Mouse (Mus musculus) small intestine, adult 2 months (tissue): ENCODE results near the gene Cadm4. TPM values are rescaled to one million over a fixed set of nuclear protein-coding genes. Genes with fewer than 3 reads are reported as not detected.

Experiments
- H3K27ac ChIP-seq: fragments of 200-500 bp; 2 replicates; pipeline ENCODE4 v1.5.1; 2012; ENCODE audit warnings: low read depth, low read length, control low read depth, inconsistent platforms; ENCODE audit not compliant: insufficient read depth
- H3K27me3 ChIP-seq: fragments of 200-500 bp; 2 replicates; pipeline ENCODE4 v1.6.1; 2012; ENCODE audit warnings: mild to moderate bottlenecking, moderate library complexity, low read length, inconsistent platforms; ENCODE audit not compliant: control insufficient read depth, insufficient read depth
- H3K36me3 ChIP-seq: fragments of 200-500 bp; 2 replicates; pipeline ENCODE4 v1.6.1; 2012; ENCODE audit warnings: mild to moderate bottlenecking, low read length, control low read depth, inconsistent platforms; ENCODE audit not compliant: control insufficient read depth, insufficient read depth
- H3K4me1 ChIP-seq: fragments of 200-500 bp; 2 replicates; pipeline ENCODE4 v1.6.1; 2012; ENCODE audit warnings: low read length, inconsistent platforms, mixed read lengths; ENCODE audit not compliant: control insufficient read depth, insufficient read depth, insufficient read length
- H3K4me3 ChIP-seq: fragments of 200-500 bp; 2 replicates; pipeline ENCODE4 v1.5.1; 2012; ENCODE audit warnings: low read depth, mild to moderate bottlenecking, control low read depth, inconsistent platforms, low read length, moderate library complexity
- CTCF ChIP-seq: fragments of 200-500 bp; IDR thresholded peaks from 2 replicates; pipeline ENCODE4 v1.5.1; 2012; ENCODE audit warnings: low read depth, mild to moderate bottlenecking, control low read depth, inconsistent platforms, low read length, moderate library complexity, mixed read lengths; ENCODE audit not compliant: insufficient replicate concordance, insufficient read length; ENCODE audit errors: extremely low read depth
- POLR2A ChIP-seq: fragments of 200-500 bp; IDR thresholded peaks from 2 replicates; pipeline ENCODE4 v1.6.1; 2012; ENCODE audit warnings: low read depth, mild to moderate bottlenecking, control low read depth, inconsistent platforms, low read length, moderate library complexity
- WGBS: fragments of 180-500 bp; shearing (Covaris S2); methylation state at CpG from one replicate; pipeline ENCODE4 v1.1.7; 2018; 5-methylcytosine and 5-hydroxymethylcytosine counted together
- polyA plus RNA-seq: library from polyadenylated mRNA; depleted of rRNA; stranded (reverse); fragments of >200 nt; gene quantifications from 2 replicates; pipeline ENCODE4 v1.2.3, GENCODE M21; 2012

Gene Cadm4
- polyA plus RNA-seq, 1 experiment: 2.9 TPM

DNA sequence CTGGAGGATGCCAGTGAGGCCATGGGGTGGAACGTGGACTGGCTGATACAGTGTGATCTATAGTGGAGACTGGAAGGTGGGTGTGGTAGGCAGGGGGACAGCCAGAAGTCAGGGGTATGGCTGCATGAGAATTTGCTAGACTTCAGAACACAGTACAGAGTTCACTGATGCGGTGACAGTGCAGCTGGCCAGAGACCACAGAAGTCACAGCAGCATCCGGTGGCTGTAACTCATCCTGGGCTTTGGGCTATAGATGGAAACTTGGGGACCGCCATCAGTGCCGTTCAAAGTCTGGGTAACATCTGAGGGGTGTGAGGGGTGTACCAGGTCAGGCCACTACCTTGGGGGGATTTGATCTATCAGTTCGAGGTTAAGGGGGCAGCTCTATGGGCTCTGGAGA is 41.9 kb downstream of the Cadm4 start:
- Histone ChIP-seq H3K4me3 (no peak overlapping the region), H3K27ac (no peak overlapping the region), H3K27me3 (no peaks in the 10 kb centered on the region), H3K4me1 (no peaks in the 10 kb centered on the region), H3K36me3 (no peaks in the 10 kb centered on the region)
- 70% methylated on average over 6 of the region's 6 CpGs for WGBS
- TF ChIP-seq CTCF (no peak), POLR2A (no peak)

DNA sequence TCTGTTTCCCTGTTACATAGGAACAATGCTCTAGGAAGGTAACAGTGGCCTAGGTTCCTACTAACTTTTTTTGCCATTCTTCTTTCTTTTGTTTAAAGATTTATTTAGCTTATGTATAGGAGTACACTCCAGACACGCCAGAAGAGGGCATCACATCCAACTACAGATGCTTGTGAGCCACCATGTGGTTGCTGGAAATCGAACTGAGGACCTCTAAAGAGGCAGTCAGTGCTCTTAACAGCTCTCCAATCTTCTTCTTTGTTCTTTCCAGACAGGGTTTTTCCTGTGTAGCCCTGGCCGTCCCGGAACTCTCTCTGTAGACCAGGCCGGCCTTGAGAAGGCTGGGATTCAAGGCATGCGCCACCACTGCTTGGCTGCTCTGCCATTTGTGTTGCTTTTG is 43.2 kb downstream of the Cadm4 start:
- Histone ChIP-seq H3K27ac (no peak overlapping the region), H3K36me3 (no peaks in the 10 kb centered on the region), H3K4me3 (no peak overlapping the region), H3K4me1 (peaks cover 2% of the 10 kb centered on the region; the same call in 1 of the 2 replicates), H3K27me3 (no peaks in the 10 kb centered on the region)
- WGBS: 76% methylated on average over 6 of the region's 6 CpGs
- TF ChIP-seq CTCF (no peak), POLR2A (no peak)

GRCm38 (mm10) chr7:24525686-24526420 is 44.0 kb downstream of the Cadm4 start:
- TF ChIP-seq POLR2A (no peak), CTCF (no peak)
- no peak overlapping the region for H3K4me3 ChIP-seq
- H3K27ac ChIP-seq: no peak overlapping the region
- H3K4me1 ChIP-seq: peaks cover 2% of the 10 kb centered on the region; the same call in 1 of the 2 replicates
- no peaks in the 10 kb centered on the region for H3K36me3 ChIP-seq
- no peaks in the 10 kb centered on the region for H3K27me3 ChIP-seq
- WGBS: 83% methylated on average over 12 of the region's 12 CpGs

DNA sequence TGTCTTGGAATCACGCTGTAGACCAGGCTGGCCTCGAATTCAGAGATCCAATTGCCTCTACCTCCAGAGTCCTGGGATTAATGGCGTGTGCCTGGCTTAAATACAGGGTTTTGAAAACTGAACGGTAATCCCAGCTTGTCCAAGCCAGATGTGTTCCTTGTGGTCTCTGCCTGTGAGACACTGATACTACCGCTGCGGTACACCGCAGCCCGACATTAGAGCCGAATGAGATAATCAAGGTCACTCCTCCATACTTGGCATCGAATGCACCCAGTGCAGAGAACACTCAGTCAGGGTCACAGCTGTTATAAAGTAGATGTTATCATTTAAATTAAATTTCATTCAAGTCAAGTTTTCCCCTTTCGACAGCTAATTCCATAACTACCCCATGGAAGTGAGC is 47.0 kb downstream of the Cadm4 start:
- H3K27me3 ChIP-seq: no peaks in the 10 kb centered on the region
- TF ChIP-seq POLR2A (no peak), CTCF (no peak)
- peaks cover 13% of the 10 kb centered on the region for H3K36me3 ChIP-seq
- WGBS: 85% methylated on average over 11 of the region's 11 CpGs
- H3K27ac ChIP-seq: no peak overlapping the region
- H3K4me1 ChIP-seq: peaks cover 5% of the 10 kb centered on the region
- H3K4me3 ChIP-seq: no peak overlapping the region

- H3K27ac ChIP-seq: no peak overlapping the region
- peaks cover 19% of the 10 kb centered on the region for H3K36me3 ChIP-seq
- peaks cover 5% of the 10 kb centered on the region for H3K4me1 ChIP-seq
- H3K4me3 ChIP-seq: peak overlapping the region; percentile 70
- WGBS: 21% methylated on average over 11 of the region's 11 CpGs
- TF ChIP-seq POLR2A (no peak), CTCF (no peak)
- no peaks in the 10 kb centered on the region for H3K27me3 ChIP-seq
These were observed 47.8 kb downstream of the Cadm4 start for GRCm38 (mm10) chr7:24529580-24529979.

DNA sequence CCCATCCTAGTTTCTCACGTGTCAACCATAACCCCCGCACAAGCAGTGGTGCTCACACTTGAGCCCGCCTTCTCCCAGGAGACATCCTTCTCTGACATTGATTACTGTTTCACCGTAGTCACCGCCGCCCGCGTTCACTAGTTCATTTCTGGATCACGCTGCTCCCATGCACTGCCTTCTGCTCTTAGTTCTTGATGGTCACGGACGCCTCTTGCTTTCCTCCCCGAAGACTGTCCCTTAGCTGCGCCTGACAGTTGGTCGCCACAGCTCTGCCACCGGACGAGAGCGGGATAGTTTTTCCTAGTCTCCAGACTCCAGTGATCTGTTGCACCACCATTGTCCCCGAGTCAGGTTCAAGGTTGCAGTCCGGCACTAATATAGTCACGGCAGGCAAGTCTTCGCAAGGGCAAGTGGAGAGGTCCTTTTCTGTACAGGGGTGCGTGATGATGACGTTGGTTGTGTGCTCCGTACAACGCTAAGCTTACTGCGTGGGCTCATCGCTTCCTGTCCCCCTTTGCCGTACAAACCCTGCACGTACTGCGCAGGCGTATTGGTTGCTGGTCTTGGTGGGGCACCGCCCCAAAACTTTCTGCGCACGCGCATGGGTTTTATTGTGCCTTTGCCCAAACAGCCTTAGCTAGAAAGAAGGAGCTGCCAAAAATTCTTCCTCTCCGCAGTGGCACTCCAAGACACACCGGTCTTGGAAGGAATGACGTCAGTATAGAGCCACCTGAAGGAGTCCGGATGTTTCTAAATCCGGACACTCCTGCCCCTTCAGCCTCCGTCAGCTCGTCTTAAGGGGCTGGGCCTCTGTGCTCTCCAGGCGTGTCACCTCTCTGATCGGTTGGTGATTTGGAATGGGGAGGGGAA is 48.5 kb downstream of the Cadm4 start, which contains the start of gene Irgq:
Gene Irgq (plus strand): TSS at position 628 of the 870 bp plus-strand sequence.
- Histone ChIP-seq H3K4me3 (peak within 1 kb of the TSS; percentile 70), H3K36me3 (peaks cover 21% of the 10 kb centered on the region), H3K27ac (peak within 1 kb of the TSS; percentile 89), H3K4me1 (peaks cover 5% of the 10 kb centered on the region), H3K27me3 (no peaks in the 10 kb centered on the region)
- WGBS: under 1% methylated on average over 44 of the region's 44 CpGs
- TF ChIP-seq CTCF (no peak), POLR2A (no peak)
